ENCODE assay signal across 8 mouse cellular contexts in the genomic region with DNA sequence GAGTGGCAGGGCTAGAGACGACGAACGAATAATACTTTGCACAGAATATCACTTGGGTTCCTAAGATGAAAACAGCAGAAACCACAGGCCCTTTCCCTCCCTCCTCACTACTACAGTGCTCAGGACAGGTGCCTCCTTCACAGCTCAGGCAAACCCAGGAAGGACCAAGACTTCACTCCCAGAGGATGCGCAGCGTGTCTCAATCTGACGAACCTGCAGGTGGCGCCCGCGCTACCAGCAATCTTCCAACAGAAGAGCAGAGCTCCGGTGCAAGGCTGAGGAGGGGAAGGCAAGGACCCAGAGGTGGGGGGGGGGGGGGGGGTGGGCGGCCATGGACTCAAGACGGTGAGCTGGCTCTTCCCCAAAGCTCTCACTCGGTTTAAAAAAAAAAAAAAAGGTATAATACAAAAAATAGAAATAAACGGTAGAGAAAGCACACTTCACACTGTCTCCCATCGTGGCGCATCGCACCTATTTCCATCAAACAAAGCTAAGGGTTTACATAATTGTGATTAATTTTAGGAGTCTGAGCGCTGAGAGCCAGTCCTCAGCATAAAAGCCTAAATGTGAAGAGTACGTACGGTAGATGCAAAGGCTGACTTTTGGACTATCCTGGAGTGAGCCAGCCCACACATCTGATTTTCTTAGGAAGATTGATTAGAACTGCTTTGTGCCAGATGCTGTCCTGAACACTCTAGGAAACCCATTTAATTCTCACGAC. TPM values are rescaled to one million over a fixed set of nuclear protein-coding genes. Genes with fewer than 3 reads are reported as not detected.
DNase-seq lines count a peak whose midpoint lies in the region; ATAC-seq and TF ChIP-seq lines count a peak whose summit lies in the region.

No protein-coding gene starts in this region.

- H3K4me1 ChIP-seq in forebrain, embryonic 12.5 days = peaks cover 15% of the 10 kb centered on the region
- H3K4me1 ChIP-seq in lung, postnatal 0 days (ENCODE audit: insufficient read depth, low read depth, low read length) = peaks cover 5% of the 10 kb centered on the region; the same call in 1 of the 2 replicates

- H3K36me3 ChIP-seq in forebrain, embryonic 12.5 days (replicated peaks) = peaks cover 18% of the 10 kb centered on the region
- H3K36me3 ChIP-seq in lung, postnatal 0 days (ENCODE audit: insufficient read depth, low read length) = 0 out of 2 replicates have a peak, but pooled peaks cover 5% of the 10 kb centered on the region

- TF ChIP-seq CTCF in lung, postnatal 0 days (IDR thresholded peaks at IDR 0.05) = peak; percentile 85

- no peak overlapping the region for H3K27ac ChIP-seq in forebrain, embryonic 12.5 days
- no peak overlapping the region for H3K27ac ChIP-seq in lung, postnatal 0 days (ENCODE audit: low read length)

- no peak for TF ChIP-seq EP300 in lung, postnatal 0 days (IDR thresholded peaks at IDR 0.05)

- H3K4me3 ChIP-seq in forebrain, embryonic 12.5 days (replicated peaks) = no peak overlapping the region
- no peak overlapping the region for H3K4me3 ChIP-seq in lung, postnatal 0 days (ENCODE audit: low read depth, low read length)

- no peaks in the 10 kb centered on the region for H3K9me3 ChIP-seq in forebrain, embryonic 12.5 days
- H3K9me3 ChIP-seq in lung, postnatal 0 days (ENCODE audit: low read length) = no peaks in the 10 kb centered on the region

- no peak overlapping the region for H3K9ac ChIP-seq in forebrain, embryonic 12.5 days
- no peak overlapping the region for H3K9ac ChIP-seq in lung, postnatal 0 days (replicated peaks; ENCODE audit: low read depth)

- WGBS in forebrain, embryonic 12.5 days = 27% methylated on average over 21 of the region's 21 CpGs
- WGBS in lung, postnatal 0 days = 23% methylated on average over 21 of the region's 21 CpGs

- intact Hi-C loops in heart, postnatal 10 days (cut with DNase I) = loop anchor here (1.0 to 5.0 kb wide), 3 partner anchors 52 to 226 kb away; a partner anchor contains a TSS

- peaks cover 3% of the 10 kb centered on the region; the same call in 1 of the 2 replicates for H3K27me3 ChIP-seq in forebrain, embryonic 12.5 days
- H3K27me3 ChIP-seq in lung, postnatal 0 days (replicated peaks; ENCODE audit: insufficient read depth, low read length) = no peaks in the 10 kb centered on the region

- peak; percentile 62 for ATAC-seq in forebrain, embryonic 12.5 days (ENCODE audit: low FRiP score)
- peak; percentile 39 for ATAC-seq in lung, postnatal 0 days

- DNase-seq in ES-CJ7 (ENCODE audit: low read depth, low spot score) = peak; percentile 85
- DNase-seq in c-Kit-positive CD71-positive TER-119-negative erythroid progenitor cells, embryonic 14.5 days (ENCODE audit: low read depth) = peak; percentile 53
- DNase-seq in heart, postnatal 10 days = peak; percentile 83 to 89
- peak; percentile 85 to 93 for DNase-seq in layer of hippocampus, adult 18-20 months (ENCODE audit: low spot score in 2 of 2)
- DNase-seq in lung, postnatal 0 days (ENCODE audit: low spot score) = peak; percentile 83
- peak; percentile 65 for DNase-seq in ovary, postnatal 14 days (ENCODE audit: low spot score)
- DNase-seq in thymus, postnatal 14 days = peak; percentile 83

- peak overlapping the region; percentile 22; the same call in 1 of the 2 replicates for H3K4me2 ChIP-seq in forebrain, embryonic 12.5 days
- no peak overlapping the region for H3K4me2 ChIP-seq in lung, postnatal 0 days (replicated peaks; ENCODE audit: low read depth, low read length)

RNA-seq across cellular contexts. Expression of a gene that starts 2.7 kb away (rescaled TPM):
- 94.5 and 104 TPM in 2 replicates for polyA plus RNA-seq in forebrain, embryonic 12.5 days (2016; fragmentation: Nextera tagmentation; extraction: Ambion mirVana)
- total RNA-seq in heart, postnatal 10 days (2021) = 10 to 100 TPM; 87.1 to 87.8 TPM
- 10 to 100 TPM; 48.7 to 49.2 TPM for total RNA-seq in layer of hippocampus, adult 18-20 months (2021)
- 330 and 382 TPM in 2 replicates for polyA plus RNA-seq in lung, postnatal 0 days (2015; fragmentation: Nextera tagmentation; extraction: Ambion mirVana)

RNA-seq across cellular contexts. Expression of a gene that starts 55.1 kb away (rescaled TPM):
- polyA plus RNA-seq in forebrain, embryonic 12.5 days (2016; fragmentation: Nextera tagmentation; extraction: Ambion mirVana) = 7.6 and 8.4 TPM in 2 replicates
- total RNA-seq in heart, postnatal 10 days (2021) = 10 to 100 TPM; 31.8 to 36.0 TPM
- 100 to 1,000 TPM; 152 to 159 TPM for total RNA-seq in layer of hippocampus, adult 18-20 months (2021)
- 37.2 and 38.7 TPM in 2 replicates for polyA plus RNA-seq in lung, postnatal 0 days (2015; fragmentation: Nextera tagmentation; extraction: Ambion mirVana)

Comparison
In these comparisons a context has a peak if more than half of its experiments do, and no peak if none do; other contexts are left out.
1. RNA of a gene that starts 55.1 kb away (total RNA-seq): 152 to 159 TPM in layer of hippocampus, adult 18-20 months; 31.8 to 36.0 TPM in heart, postnatal 10 days; every median in the first group is over 4 times any median in the second.
2. Peak in every context shown above with its lines, with median percentiles within 50 percentile points of each other: DNase-seq.